Mouse (Mus musculus) lung, adult 2 months (tissue): ENCODE measurements around the gene Prr5. TPM values are rescaled to one million over a fixed set of nuclear protein-coding genes. Genes with fewer than 3 reads are reported as not detected.

Source experiments
- DNase-seq: peaks from one replicate; pipeline ENCODE4 v3.0.0; 2022
- H3K4me1 ChIP-seq: fragments of 200-500 bp; 2 replicates; pipeline ENCODE4 v1.6.1; 2011; ENCODE audit warnings: low read length; ENCODE audit not compliant: control insufficient read depth, insufficient read depth
- H3K4me3 ChIP-seq: fragments of 200-500 bp; replicated peaks from 2 replicates; pipeline ENCODE3; 2011; ENCODE audit warnings: low read depth, mild to moderate bottlenecking, control low read depth, low read length; ENCODE audit errors: extremely low read depth
- CTCF ChIP-seq: fragments of 200-500 bp; IDR thresholded peaks from 2 replicates; pipeline ENCODE4 v1.5.1; 2011; ENCODE audit warnings: mild to moderate bottlenecking, low read length, control low read depth; ENCODE audit not compliant: insufficient read depth
- POLR2A ChIP-seq: fragments of 200-500 bp; IDR thresholded peaks from 2 replicates; pipeline ENCODE4 v1.6.1; 2011; ENCODE audit warnings: low read depth, mild to moderate bottlenecking, control low read depth, low read length, borderline replicate concordance; ENCODE audit errors: extremely low read depth
- WGBS: fragments of 180-500 bp; shearing (Covaris S2); methylation state at CpG from one replicate; pipeline ENCODE4 v1.1.7; 2018; 5-methylcytosine and 5-hydroxymethylcytosine counted together
- polyA plus RNA-seq: library from polyadenylated mRNA; depleted of rRNA; stranded (reverse); fragments of >200 nt; gene quantifications from 2 replicates; pipeline ENCODE4 v1.2.3, GENCODE M21; 2012

Prr5 gene
- polyA plus RNA-seq, 1 experiment = 12.9 TPM

GRCm38 (mm10) chr15:84689356-84689755, 19.9 kb downstream of the Prr5 start:
- WGBS = 72% methylated on average over 6 of the region's 6 CpGs
- no peak overlapping the region for H3K4me3 ChIP-seq

GRCm38 (mm10) chr15:84691513-84691912, 22.1 kb downstream of the Prr5 start:
- no peak overlapping the region for H3K4me3 ChIP-seq
- TF ChIP-seq CTCF = no peak
- no peak for TF ChIP-seq POLR2A
- DNase-seq = no peak
- WGBS = 96% methylated on average over 6 of the region's 6 CpGs
- no peaks in the 10 kb centered on the region for H3K4me1 ChIP-seq

More at GRCm38 (mm10) chr15:84689356-84689755, 19.9 kb downstream of the Prr5 start:
- no peaks in the 10 kb centered on the region for H3K4me1 ChIP-seq
- no peak for DNase-seq
- no peak for TF ChIP-seq CTCF
- TF ChIP-seq POLR2A = no peak

- H3K4me1 ChIP-seq = no peaks in the 10 kb centered on the region
- TF ChIP-seq POLR2A = no peak
- TF ChIP-seq CTCF = no peak
- DNase-seq = no peak
- WGBS = 68% methylated on average over 7 of the region's 7 CpGs
- no peak overlapping the region for H3K4me3 ChIP-seq
Observed at GRCm38 (mm10) chr15:84692645-84693044, 23.2 kb downstream of the Prr5 start.

DNA sequence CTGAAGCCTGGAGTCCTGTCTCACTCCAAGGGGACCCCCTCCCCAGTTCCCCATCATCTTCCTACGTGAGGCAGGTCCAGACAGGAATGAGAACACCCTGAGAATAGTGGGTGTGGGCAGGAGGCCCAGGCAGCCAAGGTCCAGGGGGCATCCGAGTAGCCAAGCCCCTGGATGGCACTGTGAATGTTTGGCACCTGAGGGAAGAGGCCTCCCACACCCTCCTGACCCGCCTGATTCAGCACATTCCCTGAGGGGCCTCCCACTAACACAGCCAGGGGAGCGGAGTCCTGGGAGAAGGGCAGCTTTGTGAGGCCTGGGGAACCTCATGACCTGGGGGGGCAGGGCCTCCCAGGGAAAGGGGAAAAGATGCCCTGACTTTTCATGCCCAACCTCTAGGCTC, 26.6 kb downstream of the Prr5 start:
- Histone ChIP-seq H3K4me1 (no peaks in the 10 kb centered on the region), H3K4me3 (no peak overlapping the region)
- no peak for DNase-seq
- WGBS = 85% methylated on average over 4 of the region's 4 CpGs
- TF ChIP-seq POLR2A = no peak
- TF ChIP-seq CTCF = no peak

- H3K4me3 ChIP-seq = no peak overlapping the region
- 47% methylated on average over 11 of the region's 11 CpGs for WGBS
- no peak for TF ChIP-seq POLR2A
- TF ChIP-seq CTCF = no peak
- DNase-seq = no peak
- peaks cover 3% of the 10 kb centered on the region for H3K4me1 ChIP-seq
Observed at GRCm38 (mm10) chr15:84697611-84698011, 28.2 kb downstream of the Prr5 start.

- no peak for TF ChIP-seq POLR2A
- no peak for TF ChIP-seq CTCF
- Histone ChIP-seq H3K4me1 (peaks cover 3% of the 10 kb centered on the region), H3K4me3 (no peak overlapping the region)
- DNase-seq = no peak
- WGBS = 64% methylated on average over 2 of the region's 2 CpGs
Observed at GRCm38 (mm10) chr15:84698189-84698588, 28.8 kb downstream of the Prr5 start.

DNA sequence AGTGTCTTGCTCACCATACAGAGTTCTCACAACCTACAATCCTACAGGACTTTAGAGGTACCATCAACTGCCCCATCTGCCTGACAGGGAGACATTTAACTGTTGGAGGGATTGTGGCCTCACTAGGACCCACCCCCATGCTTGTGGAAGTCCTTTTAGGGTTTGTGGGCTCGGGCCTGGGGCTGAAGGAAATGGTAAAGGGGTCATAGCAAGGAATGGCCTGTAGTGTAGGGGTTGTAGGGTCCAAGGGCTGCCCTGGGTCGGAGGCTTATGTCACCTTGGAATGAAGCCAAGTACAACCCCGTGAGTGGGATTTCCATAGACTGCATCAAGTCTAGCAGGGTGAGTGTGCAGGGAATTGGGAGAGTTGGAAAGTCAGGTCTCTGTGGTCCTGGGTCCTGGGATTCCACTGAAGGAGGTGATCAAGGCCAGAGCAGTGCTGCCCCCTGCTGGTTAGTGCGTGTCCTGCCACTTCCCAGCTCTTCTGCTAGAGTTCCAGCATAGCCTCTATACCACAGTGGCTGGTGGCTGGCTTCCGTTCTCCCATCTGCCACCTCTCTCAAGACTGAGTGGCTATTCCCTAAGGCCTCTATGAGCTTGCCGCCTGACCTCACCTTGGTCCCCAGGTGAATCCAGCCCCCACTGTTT, 30.9 kb downstream of the Prr5 start:
- H3K4me1 ChIP-seq = peaks cover 3% of the 10 kb centered on the region
- TF ChIP-seq CTCF (peak; percentile 87), POLR2A (no peak)
- 53% methylated on average over 6 of the region's 6 CpGs for WGBS
- DNase-seq = peak; percentile 67
- no peak overlapping the region for H3K4me3 ChIP-seq

GRCm38 (mm10) chr15:84701947-84702346, 32.5 kb downstream of the Prr5 start:
- no peak for DNase-seq
- WGBS = 10% methylated on average over 4 of the region's 4 CpGs
- H3K4me1 ChIP-seq = peaks cover 3% of the 10 kb centered on the region
- no peak overlapping the region for H3K4me3 ChIP-seq
- TF ChIP-seq POLR2A (no peak), CTCF (peak; percentile 67)

DNA sequence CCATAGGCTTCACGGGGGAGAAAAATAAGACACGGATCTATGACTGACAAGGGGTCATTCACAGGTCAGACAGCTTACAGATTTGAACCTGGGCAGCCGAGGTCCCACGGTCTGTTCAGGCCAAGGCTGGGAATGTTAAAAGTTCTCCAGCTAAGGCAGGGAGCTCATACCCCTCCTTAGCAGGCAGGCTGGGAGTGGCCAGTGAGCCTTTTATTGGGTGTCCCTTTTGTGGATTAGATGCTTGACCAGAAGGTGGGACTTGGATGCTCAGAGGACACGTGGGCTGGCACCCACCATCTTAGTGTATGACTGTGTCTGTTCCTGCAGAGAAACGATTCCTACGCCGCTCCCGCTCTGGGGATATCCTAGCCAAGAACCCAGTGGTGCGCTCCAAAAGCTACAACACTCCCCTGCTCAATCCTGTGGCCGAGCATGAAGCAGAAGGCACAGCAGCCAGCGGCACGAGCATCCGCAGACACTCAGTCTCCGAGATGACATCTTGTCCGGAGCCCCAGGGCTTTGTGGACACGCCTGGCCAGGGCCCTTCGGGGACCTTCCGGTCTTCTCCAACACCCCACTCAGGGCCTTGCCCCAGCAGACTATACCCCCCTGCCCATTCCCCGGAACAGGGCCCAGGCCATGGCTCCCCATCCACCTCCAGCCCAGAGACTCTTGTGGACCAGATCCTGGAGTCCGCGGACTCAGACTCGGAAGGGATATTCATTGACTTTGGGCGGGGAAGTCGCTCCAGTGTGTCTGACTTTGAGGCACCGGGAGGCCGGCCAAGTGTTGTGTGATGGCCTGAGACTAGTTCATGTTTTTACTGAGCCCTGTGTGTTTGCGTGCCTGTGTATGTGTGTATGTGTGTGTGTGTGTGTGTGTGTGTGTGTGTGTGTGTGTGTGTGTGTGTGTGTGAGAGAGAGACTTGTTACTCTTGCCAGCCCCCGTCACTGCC, 33.2 kb downstream of the Prr5 start:
- no peak for DNase-seq
- Histone ChIP-seq H3K4me3 (no peak overlapping the region), H3K4me1 (peaks cover 3% of the 10 kb centered on the region)
- 86% methylated on average over 28 of the region's 29 CpGs for WGBS
- no peak for TF ChIP-seq POLR2A
- TF ChIP-seq CTCF = no peak
